Mouse (Mus musculus) neural tube, embryonic 13.5 days (tissue): ENCODE results near the gene Lrrc38. TPM values are rescaled to one million over a fixed set of nuclear protein-coding genes. Genes with fewer than 3 reads are reported as not detected.
A peak's percentile ranks its signal among the peaks of the same experiment; 100 is the strongest.
"Not testable (repeated sequence)": the region's sequence is repeated elsewhere in the genome, so short reads cannot be mapped to it uniquely, and the experiment has no call there.

Experiments used
- ATAC-seq: fragments of 200-750 bp; cut with Nextera tagmentation; 2 replicates; pipeline ENCODE4 v1.8.0; 2017; ENCODE audit warnings: low read depth, mild to moderate bottlenecking, moderate TSS enrichment, moderate library complexity
- H3K27ac ChIP-seq: fragments of 300-500 bp; sonication (generic); replicated peaks from 2 replicates; pipeline ENCODE4 v1.5.1; 2015; ENCODE audit warnings: moderate library complexity, mild to moderate bottlenecking, inconsistent platforms
- H3K27me3 ChIP-seq: fragments of 300-500 bp; sonication (generic); 2 replicates; pipeline ENCODE4 v1.6.1; 2015; ENCODE audit warnings: mild to moderate bottlenecking, inconsistent platforms
- H3K36me3 ChIP-seq: fragments of 300-500 bp; sonication (generic); 2 replicates; pipeline ENCODE4 v1.6.1; 2015; ENCODE audit warnings: mild to moderate bottlenecking, inconsistent platforms
- H3K4me1 ChIP-seq: fragments of 300-500 bp; sonication (generic); replicated peaks from 2 replicates; pipeline ENCODE4 v1.6.1; 2015; ENCODE audit warnings: inconsistent platforms
- H3K4me2 ChIP-seq: fragments of 300-500 bp; sonication (generic); 2 replicates; pipeline ENCODE4 v1.6.1; 2015; ENCODE audit warnings: inconsistent platforms, mild to moderate bottlenecking, moderate library complexity
- H3K4me3 ChIP-seq: fragments of 300-500 bp; sonication (generic); 2 replicates; pipeline ENCODE4 v1.5.1; 2015; ENCODE audit warnings: mild to moderate bottlenecking, inconsistent platforms
- H3K9ac ChIP-seq: fragments of 300-500 bp; sonication (generic); 2 replicates; pipeline ENCODE4 v1.6.1; 2015; ENCODE audit warnings: moderate library complexity, mild to moderate bottlenecking, inconsistent platforms
- H3K9me3 ChIP-seq: fragments of 300-500 bp; sonication (generic); 2 replicates; pipeline ENCODE4 v1.6.1; 2016; ENCODE audit warnings: inconsistent platforms
- WGBS: fragments of 180-500 bp; shearing (Covaris S2); methylation state at CpG from one replicate; pipeline ENCODE4 v1.1.7; 2015; 5-methylcytosine and 5-hydroxymethylcytosine counted together
- polyA plus RNA-seq: library from polyadenylated mRNA; unstranded; fragments of >200 nt; fragmentation: Nextera tagmentation; extraction: Ambion mirVana; gene quantifications from 2 replicates; pipeline ENCODE4 v1.2.1, GENCODE M21; 2015

The Lrrc38 gene
- polyA plus RNA-seq, 1 experiment from 2014 or later, result 0.27 TPM

DNA sequence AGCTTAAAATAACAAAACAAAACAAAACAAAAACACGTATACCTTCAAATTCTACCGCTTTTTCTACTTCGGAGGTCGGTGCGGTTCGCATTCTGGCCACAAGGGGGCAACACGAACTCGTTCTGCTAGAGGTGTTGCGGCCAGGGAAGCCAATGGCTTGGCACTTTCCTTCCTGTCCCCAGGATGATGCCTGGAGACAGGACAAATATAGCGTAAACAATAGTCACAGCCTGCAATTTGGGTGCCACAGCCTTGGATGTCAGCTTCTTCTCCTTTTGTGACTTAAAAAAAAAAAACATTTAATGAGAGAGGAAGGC, 24.0 kb upstream of the Lrrc38 start:
- Histone ChIP-seq H3K27me3 (no peaks in the 10 kb centered on the region), H3K9me3 (no peaks in the 10 kb centered on the region), H3K36me3 (no peaks in the 10 kb centered on the region), H3K4me2 (peak overlapping the region; percentile 58), H3K27ac (peak overlapping the region; percentile 76; the same call in 1 of the 2 replicates), H3K9ac (peak overlapping the region; percentile 64), H3K4me1 (peaks cover 13% of the 10 kb centered on the region), H3K4me3 (peak overlapping the region; percentile 31)
- WGBS, result 2% methylated on average over 10 of the region's 10 CpGs
- peak; percentile 52; the same call in 1 of the 2 replicates for ATAC-seq

DNA sequence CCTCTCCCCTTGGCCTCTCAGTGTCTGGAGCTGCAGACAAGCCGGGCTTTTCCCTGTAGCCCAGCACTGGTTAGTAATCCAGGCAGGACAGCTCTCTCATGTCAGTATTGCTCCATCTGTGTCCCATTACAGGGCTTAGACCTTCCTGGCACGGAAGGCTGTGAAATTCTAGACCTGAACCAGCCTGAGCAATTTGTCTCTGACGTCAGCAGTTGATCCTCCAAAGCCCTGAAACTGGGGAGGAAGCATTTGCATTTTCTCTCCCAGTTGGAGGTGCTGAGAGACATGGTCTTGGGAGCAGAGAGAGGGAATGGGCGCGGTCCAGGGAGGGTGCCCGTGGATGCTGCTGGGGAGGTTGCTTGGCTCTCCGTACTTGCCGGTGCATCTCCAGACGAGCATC, 19.0 kb upstream of the Lrrc38 start:
- no peak overlapping the region for H3K4me2 ChIP-seq
- WGBS, result 55% methylated on average over 9 of the region's 9 CpGs
- H3K4me3 ChIP-seq, result no peak overlapping the region
- H3K9ac ChIP-seq, result 0 out of 2 replicates have a peak overlapping the region, but pooled peaks have one; percentile 22
- H3K27ac ChIP-seq, result no peak overlapping the region
- H3K27me3 ChIP-seq, result no peaks in the 10 kb centered on the region
- no peak for ATAC-seq
- no peaks in the 10 kb centered on the region for H3K36me3 ChIP-seq
- H3K4me1 ChIP-seq, result peaks cover 5% of the 10 kb centered on the region; the same call in 1 of the 2 replicates
- H3K9me3 ChIP-seq, result no peaks in the 10 kb centered on the region

DNA sequence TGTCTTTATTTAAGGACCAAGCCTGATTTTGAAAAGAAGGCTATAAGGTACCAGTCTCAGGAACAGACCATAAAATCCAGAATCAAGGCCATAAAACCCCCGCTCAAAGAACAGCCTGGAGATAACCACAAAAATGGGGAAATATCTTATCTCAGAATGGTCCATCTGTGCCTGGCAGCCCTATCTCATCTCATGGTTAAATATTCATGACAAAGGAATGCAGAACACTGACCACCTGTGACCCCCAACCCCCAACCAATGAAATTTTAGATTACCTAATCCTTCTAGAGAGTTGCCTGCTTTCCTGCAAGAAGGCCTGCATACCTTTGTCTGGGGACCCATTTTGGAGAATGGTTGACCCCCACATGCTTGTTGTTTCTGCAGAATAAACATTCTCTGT, 17.8 kb upstream of the Lrrc38 start:
- no peak overlapping the region for H3K9ac ChIP-seq
- no peak overlapping the region for H3K27ac ChIP-seq
- no peak for ATAC-seq
- H3K4me2 ChIP-seq, result no peak overlapping the region
- H3K36me3 ChIP-seq, result no peaks in the 10 kb centered on the region
- no peaks in the 10 kb centered on the region for H3K27me3 ChIP-seq
- no peaks in the 10 kb centered on the region for H3K9me3 ChIP-seq
- H3K4me3 ChIP-seq, result no peak overlapping the region
- H3K4me1 ChIP-seq, result peaks cover 5% of the 10 kb centered on the region; the same call in 1 of the 2 replicates
- WGBS, result 43% methylated on average over 1 of the region's 1 CpGs

DNA sequence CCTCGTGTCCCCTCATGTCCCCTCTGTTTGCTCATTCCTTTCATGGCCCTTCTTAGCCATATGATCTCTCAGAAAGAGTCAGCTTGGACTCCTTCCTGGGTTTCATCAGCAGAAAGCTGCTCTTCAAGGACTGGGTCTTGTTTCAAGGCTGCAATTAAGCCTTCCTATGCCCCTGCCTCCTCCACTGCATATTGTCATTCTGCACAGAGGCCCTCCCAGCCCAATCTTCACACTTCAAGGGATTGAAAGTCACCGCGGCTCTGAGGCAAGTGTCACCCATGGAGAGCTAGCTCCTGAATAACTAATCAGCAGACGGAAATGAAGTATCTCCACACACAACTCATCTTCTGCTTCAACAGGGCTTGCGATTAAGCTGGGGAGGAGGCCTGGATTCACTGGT, 15.4 kb upstream of the Lrrc38 start:
- ATAC-seq, result no peak
- Histone ChIP-seq H3K4me3 (no peak overlapping the region), H3K27me3 (no peaks in the 10 kb centered on the region), H3K9me3 (no peaks in the 10 kb centered on the region), H3K4me1 (peaks cover 5% of the 10 kb centered on the region; the same call in 1 of the 2 replicates), H3K4me2 (no peak overlapping the region), H3K9ac (no peak overlapping the region), H3K27ac (no peak overlapping the region), H3K36me3 (no peaks in the 10 kb centered on the region)
- WGBS, result 44% methylated on average over 5 of the region's 5 CpGs

DNA sequence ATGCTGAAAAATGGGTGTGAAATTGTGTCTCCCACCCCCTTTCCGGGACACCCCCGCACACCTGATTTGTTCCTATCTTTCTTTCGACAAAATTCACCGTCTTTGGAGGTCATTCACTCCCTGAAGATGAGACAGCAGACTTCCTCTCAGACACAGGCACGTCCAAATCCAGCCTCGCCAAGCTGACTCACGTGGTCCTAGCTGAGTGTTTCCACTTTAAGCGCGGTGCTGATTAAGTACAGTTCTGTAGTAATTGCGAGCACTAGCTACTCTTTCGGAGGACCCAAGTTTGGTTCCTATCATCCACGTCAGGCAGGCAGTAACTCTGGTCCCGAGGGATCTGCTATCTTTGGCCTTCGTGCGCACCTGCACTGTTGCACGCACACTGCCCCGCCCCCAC, 14.6 kb upstream of the Lrrc38 start:
- WGBS, result 88% methylated on average over 17 of the region's 17 CpGs
- H3K36me3 ChIP-seq, result no peaks in the 10 kb centered on the region

DNA sequence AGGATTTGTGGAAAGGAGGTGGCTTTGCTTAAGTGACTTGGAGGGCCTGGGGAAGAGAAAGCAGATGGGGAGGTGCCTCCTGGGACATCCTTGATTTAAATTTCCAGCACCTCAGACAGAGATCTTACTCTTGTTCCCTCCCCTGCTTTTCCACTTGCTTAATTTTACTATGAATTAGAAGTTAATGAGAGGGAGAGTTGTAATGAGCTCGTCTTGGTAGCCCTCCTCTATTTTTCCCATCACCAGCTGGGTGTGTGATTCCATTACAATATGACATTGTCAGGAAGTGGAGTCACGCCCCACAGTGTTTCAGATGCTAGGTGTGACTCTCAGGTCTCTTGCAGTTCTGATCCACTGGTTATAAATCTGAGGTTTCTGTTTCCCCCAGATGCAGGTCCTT, 13.5 kb upstream of the Lrrc38 start:
- Histone ChIP-seq H3K27me3 (no peaks in the 10 kb centered on the region), H3K9ac (no peak overlapping the region), H3K4me2 (no peak overlapping the region), H3K9me3 (no peaks in the 10 kb centered on the region), H3K4me1 (no peaks in the 10 kb centered on the region), H3K27ac (no peak overlapping the region), H3K36me3 (no peaks in the 10 kb centered on the region), H3K4me3 (no peak overlapping the region)
- no peak for ATAC-seq
- whole genome bisulfite sequencing, result 38% methylated on average over 2 of the region's 2 CpGs

More for the DNA sequence above, 14.6 kb upstream of the Lrrc38 start:
- H3K4me2 ChIP-seq, result no peak overlapping the region
- no peaks in the 10 kb centered on the region for H3K9me3 ChIP-seq
- peaks cover 5% of the 10 kb centered on the region; the same call in 1 of the 2 replicates for H3K4me1 ChIP-seq
- no peak overlapping the region for H3K27ac ChIP-seq
- H3K4me3 ChIP-seq, result no peak overlapping the region
- no peaks in the 10 kb centered on the region for H3K27me3 ChIP-seq
- no peak overlapping the region for H3K9ac ChIP-seq
- ATAC-seq, result no peak

DNA sequence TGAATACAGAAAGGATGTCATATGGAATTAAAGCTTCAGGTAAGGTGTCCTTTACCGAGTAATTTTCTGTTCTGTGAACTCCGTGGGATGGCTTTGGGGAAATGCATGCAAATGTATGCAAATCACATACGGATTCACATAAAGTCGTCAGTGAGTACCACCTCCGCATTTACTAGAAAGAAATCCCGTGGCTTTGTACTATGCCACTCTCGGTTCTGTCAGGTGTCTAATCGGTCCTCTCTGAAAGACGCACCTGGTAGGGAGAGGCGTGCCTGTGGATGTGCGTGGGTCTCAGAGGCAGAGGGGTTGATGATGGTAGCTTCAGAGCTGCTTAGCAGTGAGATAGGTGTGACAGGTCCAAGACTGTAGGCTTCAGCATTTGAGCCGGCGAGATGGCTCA, 9.7 kb upstream of the Lrrc38 start:
- no peaks in the 10 kb centered on the region for H3K9me3 ChIP-seq
- no peaks in the 10 kb centered on the region for H3K36me3 ChIP-seq
- 79% methylated on average over 13 of the region's 13 CpGs for WGBS
- H3K27ac ChIP-seq, result no peak overlapping the region
- no peak overlapping the region for H3K4me3 ChIP-seq
- no peak for ATAC-seq
- H3K27me3 ChIP-seq, result no peaks in the 10 kb centered on the region
- no peak overlapping the region for H3K4me2 ChIP-seq
- no peaks in the 10 kb centered on the region for H3K4me1 ChIP-seq
- H3K9ac ChIP-seq, result no peak overlapping the region

DNA sequence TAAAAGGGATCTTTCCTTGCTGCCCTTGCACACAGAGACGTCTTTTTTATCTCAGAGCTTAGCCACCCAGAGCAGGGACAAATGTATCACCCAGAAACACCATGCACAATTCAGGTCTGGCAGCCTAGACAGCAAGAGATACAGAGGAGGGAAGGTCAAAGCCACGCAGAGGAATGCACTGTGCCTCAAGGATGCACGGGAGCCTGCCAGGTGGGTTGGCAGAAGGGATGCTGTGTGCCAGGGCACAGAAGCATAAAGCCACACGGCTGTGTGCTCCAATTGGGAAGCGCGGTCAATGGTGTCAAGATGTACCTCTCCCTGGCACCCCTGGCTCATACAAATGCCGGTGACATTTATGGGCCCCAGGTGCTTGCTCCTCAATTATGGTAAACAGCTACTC, 8.1 kb upstream of the Lrrc38 start:
- no peak overlapping the region for H3K4me3 ChIP-seq
- no peak for ATAC-seq
- 76% methylated on average over 7 of the region's 7 CpGs for WGBS
- no peaks in the 10 kb centered on the region for H3K36me3 ChIP-seq
- H3K9me3 ChIP-seq, result no peaks in the 10 kb centered on the region
- H3K9ac ChIP-seq, result no peak overlapping the region
- no peaks in the 10 kb centered on the region for H3K27me3 ChIP-seq
- no peaks in the 10 kb centered on the region for H3K4me1 ChIP-seq
- H3K4me2 ChIP-seq, result no peak overlapping the region
- H3K27ac ChIP-seq, result no peak overlapping the region

DNA sequence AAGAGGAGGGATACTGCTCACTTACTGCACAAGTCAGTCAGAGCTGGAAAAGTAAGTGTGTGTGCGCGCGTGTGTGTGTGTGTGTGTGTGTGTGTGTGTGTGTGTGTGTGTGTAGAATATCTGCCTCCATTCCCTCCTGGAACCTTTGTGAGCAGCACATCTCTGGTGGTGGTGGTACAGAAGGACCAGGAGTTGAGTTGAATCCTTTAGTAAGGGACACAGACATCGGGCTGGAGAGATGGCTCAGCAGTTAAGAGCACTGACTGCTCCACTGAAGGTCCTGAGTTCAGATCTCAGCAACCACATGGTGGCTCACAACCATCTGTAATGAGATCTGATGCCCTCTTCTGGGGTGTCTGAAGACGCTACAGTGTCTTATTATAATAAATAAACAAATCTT, 4.1 kb upstream of the Lrrc38 start:
- not testable (repeated sequence) for ATAC-seq, H3K4me3 ChIP-seq, H3K27ac ChIP-seq, H3K9ac ChIP-seq, H3K36me3 ChIP-seq, H3K9me3 ChIP-seq, H3K4me2 ChIP-seq
- 90% methylated on average over 5 of the region's 5 CpGs for WGBS
- H3K4me1 ChIP-seq, result peaks cover 17% of the 10 kb centered on the region
- H3K27me3 ChIP-seq, result peaks cover 35% of the 10 kb centered on the region

DNA sequence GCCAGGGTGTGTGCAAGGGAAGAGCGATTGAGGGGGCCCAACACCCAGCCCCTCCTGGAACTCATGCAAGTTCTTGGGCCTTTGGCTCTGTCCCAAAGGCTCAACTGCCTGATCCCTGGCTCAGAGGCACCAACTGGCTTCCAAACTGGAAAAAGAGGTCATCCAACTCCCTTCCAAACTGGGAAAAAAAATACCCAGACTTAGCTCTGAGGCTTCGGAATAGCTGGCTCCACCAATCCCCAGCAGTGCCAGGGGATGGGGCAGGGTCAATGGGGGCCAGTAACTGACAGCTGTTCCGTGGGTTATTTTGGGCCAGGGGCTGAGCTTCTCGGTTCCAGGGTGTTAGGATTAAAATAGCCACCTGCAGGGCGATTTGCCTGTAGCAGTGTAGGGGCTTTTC, 879 bp upstream of the Lrrc38 start:
- WGBS, result 31% methylated on average over 5 of the region's 5 CpGs
- Histone ChIP-seq H3K4me2 (no peak overlapping the region), H3K9me3 (no peaks in the 10 kb centered on the region)

DNA sequence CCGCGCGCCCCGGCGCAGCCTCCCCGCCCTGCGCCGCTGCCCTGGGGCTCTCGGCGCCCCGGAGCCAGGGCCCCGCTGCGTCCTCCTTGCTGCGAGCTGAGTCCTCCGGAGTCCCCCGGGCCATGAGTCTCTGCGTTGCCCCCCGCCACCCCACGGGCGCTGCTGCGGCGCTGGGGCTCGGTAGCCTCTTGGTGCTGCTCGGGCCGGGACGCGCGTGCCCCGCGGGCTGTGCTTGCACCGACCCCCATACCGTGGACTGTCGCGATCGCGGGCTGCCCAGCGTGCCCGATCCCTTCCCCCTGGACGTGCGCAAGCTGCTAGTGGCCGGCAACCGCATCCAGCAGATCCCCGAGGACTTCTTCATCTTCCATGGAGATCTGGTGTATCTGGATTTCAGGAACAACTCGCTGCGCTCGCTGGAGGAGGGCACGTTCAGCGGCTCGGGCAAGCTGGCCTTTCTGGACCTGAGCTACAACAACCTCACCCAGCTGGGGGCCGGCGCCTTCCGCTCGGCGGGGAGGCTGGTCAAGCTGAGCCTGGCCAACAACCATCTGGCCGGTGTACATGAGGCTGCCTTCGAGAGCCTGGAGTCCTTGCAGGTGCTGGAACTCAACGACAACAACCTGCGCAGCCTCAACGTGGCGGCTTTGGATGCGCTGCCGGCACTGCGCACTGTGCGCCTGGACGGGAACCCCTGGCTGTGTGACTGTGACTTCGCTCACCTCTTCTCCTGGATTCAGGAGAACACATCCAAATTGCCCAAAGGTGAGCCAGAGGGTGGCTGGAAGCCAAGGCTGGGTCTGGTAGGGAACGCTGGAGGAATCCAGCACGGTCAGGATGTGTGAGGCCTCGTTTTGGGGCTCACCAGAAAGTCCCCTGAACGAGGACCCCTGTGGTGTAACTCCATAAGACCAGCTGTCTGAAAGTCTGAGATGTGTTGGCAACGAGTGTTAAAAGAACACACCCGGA, 774 bp downstream of the Lrrc38 start:
- peaks cover 20% of the 10 kb centered on the region for H3K4me1 ChIP-seq
- peak overlapping the region; percentile 57 for H3K4me3 ChIP-seq
- H3K36me3 ChIP-seq, result no peaks in the 10 kb centered on the region
- no peaks in the 10 kb centered on the region for H3K9me3 ChIP-seq
- peak; percentile 52 for ATAC-seq
- peaks cover 56% of the 10 kb centered on the region for H3K27me3 ChIP-seq
- no peak overlapping the region for H3K27ac ChIP-seq
- peak overlapping the region; percentile 98 for H3K4me2 ChIP-seq
- H3K9ac ChIP-seq, result peak overlapping the region; percentile 71
- WGBS, result 4% methylated on average over 71 of the region's 72 CpGs

More for the DNA sequence above, 879 bp upstream of the Lrrc38 start:
- H3K9ac ChIP-seq, result no peak overlapping the region
- H3K27ac ChIP-seq, result no peak overlapping the region
- no peak for ATAC-seq
- H3K4me1 ChIP-seq, result peaks cover 20% of the 10 kb centered on the region
- peaks cover 56% of the 10 kb centered on the region for H3K27me3 ChIP-seq
- no peak overlapping the region for H3K4me3 ChIP-seq
- no peaks in the 10 kb centered on the region for H3K36me3 ChIP-seq

DNA sequence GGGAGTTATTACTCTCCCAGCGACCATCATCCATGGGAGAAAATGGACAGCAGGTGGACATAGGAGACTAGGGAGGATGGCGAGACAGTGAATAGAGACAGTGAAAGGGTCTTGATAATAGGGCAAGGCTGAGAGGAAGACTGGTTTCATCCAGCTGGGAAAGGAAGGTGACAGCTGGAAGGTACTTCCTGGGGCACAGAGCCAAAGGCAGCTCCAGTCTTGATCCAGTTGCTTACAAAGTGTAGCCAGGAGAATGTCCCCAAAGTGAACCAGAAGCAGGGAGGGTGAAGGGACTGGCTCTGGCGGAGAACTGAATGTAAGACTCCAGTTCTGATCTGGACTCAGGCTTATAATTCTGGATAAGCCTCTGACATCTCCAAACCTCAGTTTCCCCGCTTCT, 2.7 kb downstream of the Lrrc38 start:
- Histone ChIP-seq H3K4me3 (no peak overlapping the region), H3K9ac (no peak overlapping the region), H3K27ac (no peak overlapping the region), H3K4me2 (no peak overlapping the region), H3K9me3 (no peaks in the 10 kb centered on the region), H3K4me1 (peaks cover 20% of the 10 kb centered on the region), H3K27me3 (peaks cover 53% of the 10 kb centered on the region), H3K36me3 (no peaks in the 10 kb centered on the region)
- 78% methylated on average over 4 of the region's 4 CpGs for WGBS
- no peak for ATAC-seq
